Mouse (Mus musculus): ENCODE measurements around the gene Gm20517.

DNA sequence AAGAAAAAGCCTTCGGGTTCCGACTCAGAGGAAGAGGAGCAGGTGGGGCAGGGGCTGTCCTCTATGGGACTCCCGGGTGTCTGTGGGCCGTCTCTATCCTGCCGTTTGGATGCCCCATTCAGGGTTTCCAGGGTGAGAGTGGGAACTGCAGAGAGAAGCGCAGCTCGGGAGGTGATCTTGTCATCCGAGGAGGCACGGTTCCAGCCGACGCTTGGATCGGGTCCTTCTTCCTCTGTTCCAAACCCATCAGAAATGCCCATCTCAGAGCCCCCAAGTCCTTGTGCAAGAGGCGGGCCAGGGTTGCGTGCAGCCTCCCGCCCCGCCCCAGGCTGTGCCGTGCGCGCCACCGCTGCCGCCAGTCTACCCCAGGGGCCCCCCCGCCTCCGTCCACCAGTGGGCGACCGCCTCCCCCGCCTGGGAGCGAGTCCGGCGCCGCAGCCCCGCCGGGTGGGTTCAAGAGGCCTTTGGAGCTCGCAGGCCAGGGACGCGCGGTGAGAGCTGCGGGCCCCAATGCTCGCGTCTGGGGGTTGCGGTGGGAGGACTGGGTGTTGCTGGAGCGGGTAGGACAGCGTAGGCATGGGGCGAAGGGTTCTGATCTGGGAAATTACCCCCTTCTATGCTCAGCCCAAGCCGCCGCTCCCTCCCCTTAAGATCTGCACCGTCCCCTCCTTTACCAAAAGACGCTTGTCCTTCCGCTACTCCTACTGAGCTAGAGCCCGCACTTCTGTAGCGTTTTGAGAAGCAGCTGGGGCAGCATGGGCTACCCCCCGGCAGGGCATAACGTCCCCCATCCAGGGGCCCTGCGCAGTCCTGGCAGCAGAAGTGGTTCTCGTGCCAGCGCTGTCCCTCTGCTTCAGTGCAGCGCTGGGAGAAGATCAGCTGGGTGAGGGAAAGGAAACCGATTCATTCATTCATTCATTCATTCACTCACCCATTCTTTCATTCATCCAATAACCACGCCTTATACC, 77.5 kb downstream of the Gm20517 start, which contains the start of gene Frs3:
- TF ChIP-seq CTCF (conservative IDR thresholded peaks at IDR 0.05; ENCODE audit: insufficient read depth, insufficient read length, low read depth, low read length) (no peak), POLR2A (IDR thresholded peaks at IDR 0.05; ENCODE audit: low read depth, low read length) (no peak)
